Mouse (Mus musculus) CH12.LX (cell line): ENCODE measurements around the gene Sigirr. TPM values are rescaled to one million over a fixed set of nuclear protein-coding genes. Genes with fewer than 3 reads are reported as not detected.

Source experiments
- DNase-seq: peaks from one replicate; pipeline ENCODE4 v3.0.0-alpha.2; 2013; ENCODE audit errors: extremely low read depth
- H3K27ac ChIP-seq: 2 replicates; pipeline ENCODE4 v1.5.1; 2012; ENCODE audit warnings: low read depth, mild to moderate bottlenecking, control low read depth, moderate library complexity; ENCODE audit not compliant: insufficient read depth
- H3K27me3 ChIP-seq: replicated peaks from 2 replicates; pipeline ENCODE3; 2012; ENCODE audit warnings: inconsistent platforms
- H3K36me3 ChIP-seq, 2 experiments: replicated peaks in 1 of 2; 2 replicates each; pipeline versions ENCODE3 to v1.6.1; 2012; ENCODE audit warnings: inconsistent platforms in 1 of 2, low read length in 1 of 2, mild to moderate bottlenecking in 1 of 2, mixed read lengths in 1 of 2, moderate library complexity in 1 of 2; ENCODE audit not compliant: control insufficient read depth in 1 of 2, insufficient read depth in 1 of 2
- H3K4me1 ChIP-seq, 2 experiments: 2 replicates each; pipeline ENCODE4 v1.6.1; 2012; ENCODE audit warnings: inconsistent platforms in 1 of 2, moderate library complexity in 1 of 2; ENCODE audit not compliant: insufficient read depth in 2 of 2, control insufficient read depth in 1 of 2
- H3K4me2 ChIP-seq: 2 replicates; pipeline ENCODE4 v1.6.1; 2012; ENCODE audit warnings: low read depth, mild to moderate bottlenecking, control low read depth; ENCODE audit not compliant: poor library complexity, insufficient read depth, severe bottlenecking
- H3K4me3 ChIP-seq, 3 experiments: fragments of 150-350 bp in 1 of 3; sonication (generic) in 1 of 3; replicated peaks in 1 of 3; 2 replicates each; pipeline versions ENCODE3 to v1.5.1; 2011 to 2012; ENCODE audit warnings: low read depth in 2 of 3, low read length in 2 of 3, mild to moderate bottlenecking in 2 of 3, moderate library complexity in 2 of 3, control low read depth in 1 of 3, improper control_type of control experiment in 1 of 3, inconsistent platforms in 1 of 3, mixed read lengths in 1 of 3; ENCODE audit not compliant: poor library complexity in 1 of 3
- H3K79me2 ChIP-seq: replicated peaks from 2 replicates; pipeline ENCODE4 v1.6.1; 2012; ENCODE audit warnings: mild to moderate bottlenecking, moderate library complexity; ENCODE audit not compliant: control insufficient read depth, poor library complexity, insufficient read depth, severe bottlenecking; ENCODE audit errors: extremely low read depth
- H3K9ac ChIP-seq: 2 replicates; pipeline ENCODE4 v1.6.1; 2012; ENCODE audit warnings: low read depth, mild to moderate bottlenecking, control low read depth, moderate library complexity; ENCODE audit not compliant: insufficient read depth
- H3K9me3 ChIP-seq: replicated peaks from 2 replicates; pipeline ENCODE3; 2012; ENCODE audit warnings: low read length, inconsistent platforms, mixed read lengths
- CHD1 ChIP-seq: IDR thresholded peaks from 2 replicates; pipeline ENCODE4 v1.6.1; 2012; ENCODE audit warnings: low read depth, low read length, improper control_type of control experiment, inconsistent platforms
- CHD2 ChIP-seq: IDR thresholded peaks from 2 replicates; pipeline ENCODE4 v1.6.1; 2011; ENCODE audit warnings: low read length, improper control_type of control experiment
- CTCF ChIP-seq, 2 experiments: IDR thresholded peaks in 1 of 2; conservative IDR thresholded peaks in 1 of 2; 2 replicates each; pipeline ENCODE4 v1.5.1; 2011 to 2012; ENCODE audit warnings: low read depth in 2 of 2, low read length in 2 of 2, improper control_type of control experiment in 1 of 2, inconsistent platforms in 1 of 2, mild to moderate bottlenecking in 1 of 2, moderate library complexity in 1 of 2
- E2F4 ChIP-seq: IDR thresholded peaks from 2 replicates; pipeline ENCODE4 v1.6.1; 2011; ENCODE audit warnings: low read depth, low read length, improper control_type of control experiment; ENCODE audit not compliant: insufficient replicate concordance
- ELF1 ChIP-seq: IDR thresholded peaks from 2 replicates; pipeline ENCODE4 v1.6.1; 2014; ENCODE audit warnings: low read depth, mild to moderate bottlenecking, inconsistent platforms, low read length, improper control_type of control experiment
- EP300 ChIP-seq: IDR thresholded peaks from 2 replicates; pipeline ENCODE4 v1.6.1; 2011; ENCODE audit warnings: low read length, improper control_type of control experiment
- ETS1 ChIP-seq: conservative IDR thresholded peaks from 2 replicates; pipeline ENCODE4 v1.6.1; 2012; ENCODE audit warnings: low read depth, mild to moderate bottlenecking, inconsistent platforms, low read length, improper control_type of control experiment, moderate library complexity
- GABPA ChIP-seq: IDR thresholded peaks from 2 replicates; pipeline ENCODE4 v1.6.1; 2012; ENCODE audit warnings: low read depth, low read length, improper control_type of control experiment, inconsistent platforms; ENCODE audit not compliant: insufficient replicate concordance
- HCFC1 ChIP-seq: IDR thresholded peaks from 2 replicates; pipeline ENCODE4 v1.6.1; 2012; ENCODE audit warnings: low read depth, mild to moderate bottlenecking, inconsistent platforms, low read length, improper control_type of control experiment
- IRF4 ChIP-seq: IDR thresholded peaks from 2 replicates; pipeline ENCODE4 v1.6.1; 2014; ENCODE audit warnings: low read depth, mild to moderate bottlenecking, inconsistent platforms, low read length, improper control_type of control experiment
- JUN ChIP-seq: IDR thresholded peaks from 2 replicates; pipeline ENCODE4 v1.6.1; 2011; ENCODE audit warnings: low read depth, mild to moderate bottlenecking, low read length, improper control_type of control experiment, moderate library complexity; ENCODE audit not compliant: insufficient read depth
- JUND ChIP-seq: conservative IDR thresholded peaks from 2 replicates; pipeline ENCODE4 v1.6.1; 2011; ENCODE audit warnings: low read depth, low read length, improper control_type of control experiment
- MAFK ChIP-seq: IDR thresholded peaks from 2 replicates; pipeline ENCODE4 v1.6.1; 2011; ENCODE audit warnings: low read length, improper control_type of control experiment; ENCODE audit not compliant: insufficient replicate concordance
- MAZ ChIP-seq: IDR thresholded peaks from 2 replicates; pipeline ENCODE4 v1.6.1; 2012; ENCODE audit warnings: low read depth, mild to moderate bottlenecking, inconsistent platforms, low read length, improper control_type of control experiment, moderate library complexity
- MEF2A ChIP-seq: IDR thresholded peaks from 2 replicates; pipeline ENCODE4 v1.6.1; 2014; ENCODE audit warnings: low read depth, mild to moderate bottlenecking, inconsistent platforms, low read length, improper control_type of control experiment, borderline replicate concordance
- MYC ChIP-seq: IDR thresholded peaks from 2 replicates; pipeline ENCODE4 v1.6.1; 2011; ENCODE audit warnings: low read depth, mild to moderate bottlenecking, improper control_type of control experiment, low read length
- NELFE ChIP-seq: IDR thresholded peaks from 2 replicates; pipeline ENCODE4 v1.6.1; 2011; ENCODE audit warnings: low read depth, low read length, improper control_type of control experiment
- NRF1 ChIP-seq: IDR thresholded peaks from 2 replicates; pipeline ENCODE4 v1.6.1; 2014; ENCODE audit warnings: low read depth, mild to moderate bottlenecking, inconsistent platforms, low read length, improper control_type of control experiment, moderate library complexity
- POLR2A ChIP-seq: IDR thresholded peaks from 2 replicates; pipeline ENCODE4 v1.6.1; 2011; ENCODE audit warnings: low read depth, mild to moderate bottlenecking, improper control_type of control experiment, low read length
- POLR2AphosphoS2 ChIP-seq: IDR thresholded peaks from 2 replicates; pipeline ENCODE4 v1.6.1; 2011; ENCODE audit warnings: low read depth, low read length, improper control_type of control experiment
- RAD21 ChIP-seq: IDR thresholded peaks from 2 replicates; pipeline ENCODE4 v1.6.1; 2011; ENCODE audit warnings: low read depth, mild to moderate bottlenecking, low read length, improper control_type of control experiment, moderate library complexity
- RCOR1 ChIP-seq: conservative IDR thresholded peaks from 2 replicates; pipeline ENCODE4 v1.6.1; 2012; ENCODE audit warnings: low read depth, mild to moderate bottlenecking, inconsistent platforms, low read length, improper control_type of control experiment
- SIN3A ChIP-seq: IDR thresholded peaks from 2 replicates; pipeline ENCODE4 v1.6.1; 2012; ENCODE audit warnings: low read length, improper control_type of control experiment, inconsistent platforms
- SMC3 ChIP-seq: IDR thresholded peaks from 2 replicates; pipeline ENCODE4 v1.6.1; 2011; ENCODE audit warnings: low read depth, low read length, improper control_type of control experiment
- UBTF ChIP-seq: IDR thresholded peaks from 2 replicates; pipeline ENCODE4 v1.6.1; 2012; ENCODE audit warnings: low read depth, mild to moderate bottlenecking, inconsistent platforms, low read length, improper control_type of control experiment, moderate library complexity
- USF1 ChIP-seq: IDR thresholded peaks from 2 replicates; pipeline ENCODE4 v1.6.1; 2014; ENCODE audit warnings: low read depth, mild to moderate bottlenecking, inconsistent platforms, low read length, improper control_type of control experiment
- USF2 ChIP-seq: conservative IDR thresholded peaks from 2 replicates; pipeline ENCODE4 v1.6.1; 2011; ENCODE audit warnings: low read depth, low read length, improper control_type of control experiment
- ZMIZ1 ChIP-seq: IDR thresholded peaks from 2 replicates; pipeline ENCODE4 v1.6.1; 2012; ENCODE audit warnings: low read depth, mild to moderate bottlenecking, inconsistent platforms, low read length, improper control_type of control experiment
- ZNF384 ChIP-seq: IDR thresholded peaks from 2 replicates; pipeline ENCODE4 v1.6.1; 2012; ENCODE audit warnings: low read depth, low read length, improper control_type of control experiment, inconsistent platforms
- dilution Hi-C: fragments of 300-500 bp; cut with MboI; formaldehyde crosslinking; loops from 2 replicates; pipeline ENCODE4 v1.14.3; 2020; ENCODE audit warnings: low sequenced_read_pairs; ENCODE audit not compliant: extremely low pct_unique_long_range_greater_than_20kb, extremely low pct_ligation_motif_present
- in situ Hi-C: fragments of 300-500 bp; cut with MboI; formaldehyde crosslinking; loops from 3 replicates; pipeline ENCODE4 v1.14.3; 2019; ENCODE audit warnings: low sequenced_read_pairs, low pct_ligation_motif_present, low pct_unique_long_range_greater_than_20kb, mixed read lengths
- polyA plus RNA-seq: library from polyadenylated mRNA; unstranded; fragments of >175 nt; gene quantifications from 2 replicates; pipeline ENCODE4 v1.2.1, GENCODE M21; 2012; ENCODE audit warnings: low read depth; ENCODE audit not compliant: insufficient read length
- total RNA-seq, 2 experiments: library from RNA; depleted of rRNA; stranded (reverse); fragments of 300-350 nt in 1 of 2; fragments of >200 nt in 1 of 2; gene quantifications; 2 replicates each; pipeline ENCODE4 v1.2.3; 2012 to 2014

Gene Sigirr
- total and polyA plus RNA-seq, 3 experiments, result 15.6 to 19.2 (median 16.1) TPM

DNA sequence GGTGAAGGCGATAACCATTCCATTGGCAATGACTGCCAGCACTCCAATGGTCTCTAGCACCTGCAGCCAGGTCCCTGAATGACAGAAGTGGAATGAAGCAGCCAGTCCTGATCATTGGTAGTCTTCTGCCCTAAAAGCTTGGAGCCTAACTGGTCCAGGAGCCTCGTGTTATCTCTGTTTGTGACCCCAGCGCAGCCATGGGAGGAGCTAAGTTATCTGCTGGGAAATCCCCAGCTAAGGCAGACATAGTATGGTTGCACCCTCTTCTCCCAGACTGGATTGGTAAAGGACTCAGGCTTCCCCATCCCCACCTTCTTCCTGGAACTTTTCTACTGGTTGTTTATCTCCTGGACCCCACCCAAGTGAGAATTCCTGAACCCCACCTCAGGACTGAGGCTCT, 2.8 kb upstream of the Sigirr start:
- Histone ChIP-seq H3K27me3 (peaks cover 5% of the 10 kb centered on the region), H3K4me2 (no peak overlapping the region), H3K9me3 (no peaks in the 10 kb centered on the region), H3K4me1 (peaks cover 6 to 12% of the 10 kb centered on the region in 2 experiments; a peak in 3 of 4 replicates), H3K9ac (no peak overlapping the region), H3K4me3 (no peak overlapping the region), H3K79me2 (no peaks in the 10 kb centered on the region), H3K36me3 (no peaks in the 10 kb centered on the region), H3K27ac (no peak overlapping the region)
- in situ Hi-C loops, result no loop called here
- DNase-seq, result no peak
- TF ChIP-seq NELFE, result no peak
- no peak for TF ChIP-seq MAZ
- TF ChIP-seq MYC, result no peak
- no peak for TF ChIP-seq EP300
- no peak for TF ChIP-seq RAD21
- no peak for TF ChIP-seq MEF2A
- TF ChIP-seq RCOR1, result no peak
- TF ChIP-seq SMC3, result no peak
- TF ChIP-seq HCFC1, result no peak
- no peak for TF ChIP-seq CHD2
- TF ChIP-seq SIN3A, result no peak
- TF ChIP-seq USF1, result no peak
- TF ChIP-seq CTCF (conservative IDR thresholded peaks at IDR 0.05 in 1 of 2, IDR thresholded peaks at IDR 0.05 in 1 of 2; ENCODE audit: low read depth in 2 of 2, low read length in 2 of 2), result no peak
- no peak for TF ChIP-seq ZMIZ1
- no peak for TF ChIP-seq ELF1
- no peak for TF ChIP-seq E2F4
- no peak for TF ChIP-seq IRF4
- no peak for TF ChIP-seq ZNF384
- no peak for TF ChIP-seq ETS1
- TF ChIP-seq CHD1, result no peak
- dilution Hi-C loops, result no loop called here

DNA sequence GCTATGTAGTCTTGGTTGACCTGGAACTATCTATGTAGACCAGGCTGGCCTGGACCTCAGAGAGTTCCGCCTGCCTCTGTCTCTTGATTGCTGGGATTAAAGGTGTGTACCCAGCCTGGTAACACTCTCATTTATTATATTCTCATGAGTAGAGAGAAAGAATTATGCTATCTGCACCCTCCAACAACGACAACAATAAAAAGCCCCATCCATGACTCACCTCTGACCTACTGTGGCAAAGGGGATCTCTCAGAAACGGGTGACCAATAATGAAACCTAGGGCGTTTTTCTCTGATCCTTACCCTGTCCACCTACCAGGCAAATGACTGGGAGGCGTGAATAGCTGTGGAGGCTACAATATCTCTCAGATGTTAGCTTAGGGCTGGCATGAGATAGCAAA, 3.2 kb downstream of the Sigirr start:
- peaks cover 4 to 23% of the 10 kb centered on the region in 2 experiments for H3K36me3 ChIP-seq
- dilution Hi-C loops, result no loop called here
- peak; percentile 71 for DNase-seq
- in situ Hi-C loops, result loop anchor here (5.0 kb wide), 3 partner anchors 35 to 260 kb away; no protein-coding TSS in a partner anchor
- peak overlapping the region; percentile 73 for H3K27ac ChIP-seq
- H3K9me3 ChIP-seq, result no peaks in the 10 kb centered on the region
- H3K4me3 ChIP-seq, result peak overlapping the region in 2 of 3 experiments; percentile 4 to 27
- peak overlapping the region; percentile 3; the same call in 1 of the 2 replicates for H3K9ac ChIP-seq
- no peaks in the 10 kb centered on the region for H3K79me2 ChIP-seq
- peak overlapping the region; percentile 86 for H3K4me2 ChIP-seq
- TF ChIP-seq UBTF, result no peak
- no peak for TF ChIP-seq CTCF (conservative IDR thresholded peaks at IDR 0.05 in 1 of 2, IDR thresholded peaks at IDR 0.05 in 1 of 2; ENCODE audit: low read depth in 2 of 2, low read length in 2 of 2)
- TF ChIP-seq CHD2, result no peak
- TF ChIP-seq ZMIZ1, result no peak
- no peak for TF ChIP-seq MYC
- TF ChIP-seq MAFK, result no peak
- TF ChIP-seq JUND, result peak; percentile 67
- TF ChIP-seq GABPA, result no peak
- peak; percentile 14; the same call in 1 of the 2 replicates for TF ChIP-seq EP300
- TF ChIP-seq POLR2AphosphoS2, result no peak
- TF ChIP-seq JUN, result peak; percentile 45; the same call in 1 of the 2 replicates
- peak; percentile 88 for TF ChIP-seq IRF4
- TF ChIP-seq CHD1, result no peak
- no peak for TF ChIP-seq NRF1
- TF ChIP-seq USF2, result no peak
- TF ChIP-seq E2F4, result no peak
- no peak for TF ChIP-seq SMC3
- no peak for TF ChIP-seq POLR2A
- no peak for TF ChIP-seq MEF2A
- peak; percentile 21; the same call in 1 of the 2 replicates for TF ChIP-seq ETS1
- no peak for TF ChIP-seq SIN3A
- TF ChIP-seq NELFE, result no peak
- peaks cover 27 to 44% of the 10 kb centered on the region in 2 experiments for H3K4me1 ChIP-seq
- H3K27me3 ChIP-seq, result no peaks in the 10 kb centered on the region
